Mouse (Mus musculus) right cerebral cortex, postnatal 36 days (tissue): ENCODE measurements at regions not wholly inside any gene's neighbourhood (a gene's known extent, or its start where the extent isn't known, plus 50 kb on each side); places are given as distances from the start of the nearest gene placed in this dataset.

Experiments
- DNase-seq, 2 experiments: peaks; one replicate each; pipeline ENCODE4 v3.0.0; 2022; ENCODE audit warnings: low spot score in 2 of 2, mixed read lengths in 1 of 2

DNA sequence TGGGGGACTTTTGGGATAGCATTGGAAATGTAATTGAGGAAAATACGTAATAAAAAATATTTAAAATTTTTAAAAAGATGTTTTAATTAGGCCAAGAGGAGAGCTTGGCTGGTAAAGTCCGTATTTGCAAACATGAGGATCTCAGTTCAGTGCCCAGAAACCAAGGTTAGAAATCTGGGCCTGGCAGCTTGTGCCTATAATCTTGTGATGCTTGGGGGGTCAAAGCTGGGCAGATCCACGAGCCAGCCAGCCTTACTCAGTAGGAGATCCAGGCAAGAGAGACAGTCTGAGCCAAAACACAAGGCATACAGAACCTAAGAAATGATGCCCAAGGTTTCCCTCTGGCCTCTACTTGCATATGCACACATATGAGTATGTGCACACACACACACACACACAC is 54.1 kb upstream of the Cxadr start:
- no peak for DNase-seq

DNA sequence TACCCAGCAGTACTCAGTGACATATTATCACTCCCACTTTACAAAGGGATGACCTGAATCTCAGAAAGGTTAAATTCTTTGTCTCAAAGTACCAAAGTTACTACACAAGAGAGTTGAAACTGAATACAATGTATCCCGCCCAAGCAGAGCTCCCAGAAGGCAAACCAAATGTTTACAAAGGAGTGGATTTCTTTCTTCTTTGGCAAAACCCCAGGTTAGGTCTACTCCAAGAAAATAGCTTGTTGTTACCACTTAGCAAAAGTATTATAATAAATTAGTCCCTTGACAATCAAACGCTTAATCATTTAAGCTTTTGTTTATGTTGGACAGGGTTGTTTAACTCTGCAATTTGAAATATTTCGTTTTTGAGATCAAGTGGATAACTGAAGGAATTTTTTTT is 58.6 kb upstream of the Cxadr start:
- DNase-seq: no peak

DNA sequence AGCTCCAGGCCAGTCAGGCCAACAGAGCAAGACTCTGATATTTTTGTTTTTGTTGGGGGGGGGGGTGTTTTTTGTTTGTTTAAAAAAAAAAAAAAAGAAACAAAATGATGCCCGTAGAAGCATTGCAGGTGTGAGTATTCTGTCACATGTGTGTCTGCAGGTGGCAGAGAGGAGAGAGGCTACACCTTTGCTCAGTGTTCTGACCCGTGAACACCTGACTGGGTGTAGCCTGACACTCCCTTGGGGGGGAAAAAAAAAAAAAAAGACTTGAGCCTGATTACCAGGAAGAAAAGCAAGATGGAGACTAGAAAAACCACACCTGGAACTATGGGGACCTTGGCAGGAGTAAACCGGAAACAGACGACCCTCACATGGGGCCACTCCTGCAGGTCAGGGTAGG is 61.1 kb upstream of the Cxadr start:
- DNase-seq: no peak

DNA sequence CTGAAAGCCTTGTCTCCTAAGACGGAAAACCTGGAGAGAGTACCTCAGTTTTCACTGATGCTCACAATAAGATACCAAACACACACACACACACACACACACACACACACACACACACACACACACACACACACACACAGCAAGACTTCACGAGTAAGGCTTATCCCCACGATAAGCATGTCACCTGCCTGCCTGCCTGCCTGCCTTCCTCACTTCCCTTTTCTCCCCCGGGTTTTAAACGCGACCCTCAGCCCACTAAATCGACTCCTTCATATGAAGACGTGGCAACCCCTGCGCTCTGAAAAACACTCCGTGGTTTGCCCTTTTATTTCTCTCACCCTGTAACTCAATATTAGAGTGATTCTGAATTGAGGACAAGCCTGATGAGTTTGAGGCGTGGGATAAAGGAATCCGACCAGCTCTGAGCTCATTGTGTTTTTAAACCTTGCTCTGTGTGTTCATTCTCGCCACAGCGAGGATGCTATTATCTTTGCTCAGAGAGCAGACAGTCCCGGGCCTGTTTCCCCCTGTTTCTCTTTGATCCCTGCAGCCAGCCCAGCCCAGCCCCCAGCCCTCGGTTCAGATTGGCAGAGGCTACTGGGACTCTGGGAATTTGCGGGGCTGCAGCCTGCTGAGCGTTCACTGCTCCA is 63.1 kb upstream of the Cxadr start:
- DNase-seq: peak in 1 of 2 experiments; percentile 12

- no peak for DNase-seq
Observed at GRCm38 (mm10) chr16:78237641-78238051, 63.6 kb upstream of the Cxadr start.

DNA sequence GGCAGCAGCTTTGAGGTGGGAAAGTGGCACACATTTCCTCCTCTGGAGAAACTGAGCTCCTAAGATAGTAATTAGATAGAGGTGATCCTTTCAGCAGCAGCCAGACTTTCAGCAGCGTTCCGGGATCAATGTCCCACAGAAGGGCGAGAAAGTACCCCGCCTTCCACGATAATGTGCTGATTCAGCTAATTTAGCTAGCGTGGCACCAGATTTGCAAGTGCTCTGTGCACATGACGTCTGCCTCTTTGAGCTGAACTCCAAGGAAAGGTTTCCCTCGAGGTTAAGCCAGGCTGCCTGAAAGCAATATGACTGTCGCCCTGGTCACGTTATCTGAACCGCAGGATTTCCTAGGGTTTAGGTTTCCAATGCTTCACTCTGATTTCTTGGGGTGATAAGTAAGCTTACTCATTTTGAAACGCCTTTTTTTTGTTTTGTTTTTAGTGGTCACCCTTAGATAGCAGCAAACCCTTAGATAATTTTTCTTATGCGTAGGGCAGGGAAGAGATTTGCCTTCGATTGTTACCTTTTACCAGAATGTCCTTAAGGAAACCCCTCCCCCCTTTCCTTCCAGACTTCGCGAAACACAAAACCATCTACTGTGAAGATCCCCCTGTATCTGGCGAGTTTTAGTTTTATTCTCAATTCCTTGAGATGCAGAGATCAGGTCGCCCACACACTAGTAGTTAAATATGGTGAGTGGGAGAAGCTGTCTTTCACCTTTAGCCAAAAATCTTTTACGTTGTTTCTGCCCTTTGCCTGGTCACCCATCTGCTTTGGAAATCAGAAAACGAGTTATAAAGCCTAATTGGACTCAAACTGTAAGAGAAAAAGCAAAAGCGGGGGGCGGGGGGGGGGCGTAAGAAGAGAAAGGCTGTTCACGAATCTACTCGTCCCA is 64.3 kb upstream of the Cxadr start:
- DNase-seq: no peak

DNA sequence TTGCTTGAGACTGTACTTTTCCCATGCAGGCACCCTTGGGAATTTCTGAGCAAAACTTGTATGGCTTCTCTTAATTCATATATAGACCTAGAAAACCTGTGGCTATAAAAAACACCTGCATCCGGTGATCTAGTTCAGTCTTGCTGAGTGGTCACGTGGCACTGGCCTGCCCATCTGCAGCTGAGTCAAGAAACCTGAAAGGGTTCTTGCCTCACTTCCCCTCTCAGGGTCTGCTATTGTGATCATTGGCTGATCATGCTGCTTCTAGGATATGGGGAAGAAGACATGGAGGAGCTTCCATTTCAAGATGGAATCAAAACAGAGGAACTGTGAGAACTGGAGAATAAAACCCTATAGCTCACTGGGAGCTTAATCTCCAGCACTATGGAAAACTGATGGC is 69.1 kb upstream of the Cxadr start:
- no peak for DNase-seq

- DNase-seq: no peak
Observed at GRCm38 (mm10) chr16:78229013-78229412, 72.3 kb upstream of the Cxadr start.

- no peak for DNase-seq
Observed at GRCm38 (mm10) chr16:78222377-78222776, 78.9 kb upstream of the Cxadr start.

- no peak for DNase-seq
Observed at GRCm38 (mm10) chr16:78221781-78222180, 79.5 kb upstream of the Cxadr start.

- no peak for DNase-seq
Observed at GRCm38 (mm10) chr16:78217633-78218032, 83.7 kb upstream of the Cxadr start.

DNA sequence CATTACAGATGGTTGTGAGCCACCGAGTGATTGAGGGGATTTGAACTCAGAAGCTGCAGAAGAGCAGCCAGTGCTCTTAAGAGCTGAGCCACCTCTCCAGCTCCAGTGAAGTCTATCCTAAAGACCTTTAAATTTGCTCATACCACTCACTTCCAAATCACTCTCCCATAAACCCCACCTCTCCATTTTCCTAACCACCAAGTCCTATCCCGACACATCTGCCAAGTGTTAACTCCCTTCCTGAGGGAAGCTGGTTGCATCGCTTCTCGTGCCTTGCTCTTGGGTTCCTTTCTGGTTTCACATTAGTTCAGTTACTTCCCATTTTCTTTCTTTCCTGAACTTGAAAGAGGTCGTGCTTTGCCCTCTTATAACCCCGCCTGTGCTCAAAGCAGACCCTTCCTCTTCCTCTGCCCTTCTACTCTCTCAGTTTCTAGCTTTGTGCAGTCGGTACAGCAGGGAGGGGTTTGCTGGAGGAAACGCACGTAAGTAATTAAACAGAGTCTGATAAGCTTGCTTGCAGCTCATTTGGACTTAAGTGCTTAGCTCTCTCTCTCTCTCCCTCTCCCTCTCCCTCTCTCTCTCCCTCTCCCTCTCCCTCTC is 84.4 kb upstream of the Cxadr start:
- no peak for DNase-seq

GRCm38 (mm10) chr16:78211687-78212086 is 89.6 kb upstream of the Cxadr start:
- no peak for DNase-seq

- DNase-seq: no peak
Observed at GRCm38 (mm10) chr16:78208321-78208720, 93.0 kb upstream of the Cxadr start.

DNA sequence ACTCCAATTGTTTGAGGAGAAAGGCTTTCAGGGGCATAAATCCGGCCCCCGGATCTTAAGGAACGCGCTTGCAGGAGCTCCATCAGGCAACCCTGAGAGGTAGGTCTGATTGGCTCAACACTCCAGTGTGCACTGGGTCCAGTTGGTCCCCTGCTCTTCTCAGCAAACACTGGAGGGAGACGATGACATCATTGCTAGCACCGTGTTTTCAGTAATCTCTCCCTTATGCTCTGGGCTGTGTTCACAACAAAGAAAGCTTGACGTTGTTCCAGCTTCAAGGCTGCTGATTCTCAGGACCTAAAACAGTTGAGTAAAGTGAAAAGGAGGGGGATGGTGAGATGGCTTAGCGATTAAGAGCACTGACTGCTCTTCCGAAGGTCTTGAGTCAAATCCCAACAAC is 97.0 kb upstream of the Cxadr start:
- DNase-seq: no peak

GRCm38 (mm10) chr16:78200044-78200830 is 101.1 kb upstream of the Cxadr start:
- no peak for DNase-seq

DNA sequence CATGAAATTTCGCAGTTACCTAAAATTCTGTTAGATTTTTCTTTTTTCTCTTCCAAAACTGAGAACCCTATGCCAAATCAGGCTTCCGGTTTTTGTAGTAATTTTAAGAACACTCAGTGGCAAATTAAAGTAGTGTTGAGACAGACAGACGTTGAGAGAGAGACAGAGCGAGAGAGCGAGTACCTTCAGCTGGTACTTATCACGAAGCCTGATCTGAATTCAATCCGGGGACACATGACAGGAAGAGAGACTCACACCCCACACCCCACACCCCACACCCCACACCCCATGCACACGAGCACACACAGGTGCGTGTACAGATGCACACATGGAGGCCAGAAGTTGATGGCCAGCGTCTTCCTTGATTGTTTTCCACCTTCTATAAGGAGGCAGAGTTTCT is 102.0 kb upstream of the Cxadr start:
- DNase-seq: no peak

- DNase-seq: peak; percentile 49
Observed at GRCm38 (mm10) chr16:78198642-78199121, 102.6 kb upstream of the Cxadr start.

- DNase-seq: peak; percentile 57 to 73
Observed at GRCm38 (mm10) chr16:78197252-78197896, 103.9 kb upstream of the Cxadr start.

DNA sequence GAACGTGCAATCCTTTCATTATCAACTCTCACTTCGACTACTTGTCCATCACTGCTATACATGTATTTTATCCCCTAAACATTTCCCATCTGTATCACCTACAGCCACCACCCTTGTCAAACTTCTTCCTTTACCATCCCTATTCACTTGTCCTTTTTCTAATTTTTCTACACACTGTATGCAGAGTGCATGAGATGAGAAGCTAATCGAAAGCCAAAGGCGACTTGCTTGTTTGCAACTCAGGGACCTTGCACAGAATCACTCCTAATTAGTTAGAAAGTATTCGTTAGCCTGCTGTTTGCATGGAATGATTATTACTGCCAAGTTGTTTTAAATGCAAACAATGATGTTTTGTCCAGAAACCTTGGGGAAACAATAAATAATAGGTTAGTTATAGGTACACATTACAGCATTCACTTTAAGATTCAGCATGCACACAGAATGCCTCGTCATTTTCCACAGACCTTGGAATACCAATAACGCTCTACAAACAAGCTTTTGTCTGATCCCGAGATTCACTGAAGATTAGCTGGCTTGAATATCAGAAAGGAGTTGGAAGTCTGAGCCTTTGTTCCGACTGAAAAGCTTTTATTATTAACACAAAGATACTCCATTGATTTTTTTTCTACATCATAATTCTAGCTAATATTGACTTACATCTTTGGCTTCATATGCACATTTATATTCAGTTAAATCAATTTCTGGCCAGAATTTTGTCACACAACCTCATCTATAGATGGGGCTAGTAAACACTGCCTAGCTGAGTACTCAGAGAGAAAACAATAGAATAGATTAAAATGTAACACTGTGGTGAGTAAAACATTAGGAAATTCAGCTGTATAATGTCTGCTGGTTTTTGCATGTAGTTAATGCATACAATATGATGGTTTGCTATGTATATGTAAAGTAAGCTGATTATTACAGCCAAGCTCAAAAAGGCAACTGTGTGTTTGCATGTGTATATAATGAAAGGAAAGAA is 130.4 kb upstream of the Cxadr start:
- DNase-seq: no peak
